Mouse (Mus musculus): ENCODE measurements at regions not wholly inside any gene's neighbourhood (a gene's known extent, or its start where the extent isn't known, plus 50 kb on each side); places are given as distances from the start of the nearest gene placed in this dataset.
A peak's percentile ranks its signal among the peaks of the same experiment; 100 is the strongest.

GRCm38 (mm10) chr8:87268159-87268558 is 204.2 kb downstream of the Cbln1 start:
- no peaks in the 10 kb centered on the region for H3K36me3 ChIP-seq (replicated peaks)
- DNase-seq (ENCODE audit: extremely low spot score, low spot score), result no peak
- no peak overlapping the region for H3K27ac ChIP-seq
- H3K9me3 ChIP-seq, result no peaks in the 10 kb centered on the region
- H3K4me1 ChIP-seq, result peaks cover 13% of the 10 kb centered on the region
- no peak overlapping the region for H3K4me3 ChIP-seq
- peaks cover 28% of the 10 kb centered on the region for H3K27me3 ChIP-seq (ENCODE audit: poor library complexity, severe bottlenecking)

GRCm38 (mm10) chr8:87264999-87265398 is 207.4 kb downstream of the Cbln1 start:
- no peak for DNase-seq (ENCODE audit: extremely low spot score, low spot score)
- 7% methylated on average over 2 of the region's 2 CpGs for WGBS
- Histone ChIP-seq H3K36me3 (replicated peaks) (no peaks in the 10 kb centered on the region), H3K9me3 (no peaks in the 10 kb centered on the region), H3K27me3 (ENCODE audit: poor library complexity, severe bottlenecking) (peaks cover 30% of the 10 kb centered on the region), H3K4me3 (no peak overlapping the region), H3K4me1 (peaks cover 13% of the 10 kb centered on the region), H3K27ac (0 out of 2 replicates have a peak overlapping the region, but pooled peaks have one; percentile 20)

GRCm38 (mm10) chr8:87260305-87260704 is 212.1 kb downstream of the Cbln1 start:
- H3K4me3 ChIP-seq, result no peak overlapping the region
- peaks cover 14% of the 10 kb centered on the region for H3K4me1 ChIP-seq
- 0 out of 2 replicates have a peak, but pooled peaks cover 6% of the 10 kb centered on the region for H3K27me3 ChIP-seq (ENCODE audit: poor library complexity, severe bottlenecking)
- no peaks in the 10 kb centered on the region for H3K36me3 ChIP-seq (replicated peaks)
- DNase-seq (ENCODE audit: extremely low spot score, low spot score), result no peak
- no peak overlapping the region for H3K27ac ChIP-seq
- no peaks in the 10 kb centered on the region for H3K9me3 ChIP-seq
- WGBS, result 96% methylated on average over 2 of the region's 2 CpGs

DNA sequence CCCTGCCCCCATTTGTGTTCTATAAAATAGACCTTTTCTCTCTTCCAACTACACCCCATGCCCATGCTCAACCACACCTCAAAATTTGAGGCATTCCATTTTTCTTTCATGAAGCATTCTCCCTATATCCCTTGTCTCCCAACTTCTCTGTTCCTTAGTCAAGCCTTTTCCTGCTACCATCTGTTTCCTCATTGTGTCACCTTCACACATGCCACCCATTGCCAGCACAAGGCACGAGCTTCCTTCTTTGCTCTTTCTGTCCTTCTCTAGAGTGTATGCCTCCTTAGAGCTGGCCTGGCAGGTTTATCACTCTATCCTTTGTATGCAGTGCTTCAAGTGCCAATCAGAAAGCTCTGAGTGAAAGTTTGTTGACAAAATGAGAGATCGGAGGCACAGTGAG is 229.7 kb downstream of the Cbln1 start:
- Histone ChIP-seq H3K27ac (no peak overlapping the region), H3K4me3 (no peak overlapping the region), H3K27me3 (ENCODE audit: poor library complexity, severe bottlenecking) (no peaks in the 10 kb centered on the region), H3K36me3 (replicated peaks) (no peaks in the 10 kb centered on the region), H3K9me3 (no peaks in the 10 kb centered on the region), H3K4me1 (peaks cover 1% of the 10 kb centered on the region)
- WGBS, result 86% methylated on average over 2 of the region's 2 CpGs
- no peak for DNase-seq (ENCODE audit: extremely low spot score, low spot score)

DNA sequence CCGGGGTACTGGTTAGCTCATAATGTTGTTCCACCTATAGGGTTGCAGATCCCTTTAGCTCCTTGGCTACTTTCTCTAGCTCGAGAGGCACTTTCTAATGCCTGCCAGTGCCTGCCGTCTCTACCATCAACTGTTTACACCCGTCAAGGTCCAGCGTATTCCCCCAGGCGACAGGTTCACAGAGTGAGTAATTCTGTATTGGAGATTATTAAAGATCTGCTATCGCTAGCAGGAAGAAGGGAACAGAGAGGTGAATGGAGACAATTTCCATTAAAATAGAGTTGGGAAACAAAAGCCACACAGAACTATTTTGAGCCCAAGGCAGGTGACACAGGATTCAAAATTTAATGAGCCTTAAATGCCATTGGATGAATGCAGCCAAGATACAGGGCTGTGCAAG is 235.2 kb downstream of the Cbln1 start:
- Histone ChIP-seq H3K4me3 (no peak overlapping the region), H3K36me3 (replicated peaks) (no peaks in the 10 kb centered on the region), H3K27ac (no peak overlapping the region), H3K9me3 (no peaks in the 10 kb centered on the region), H3K4me1 (peaks cover 53% of the 10 kb centered on the region), H3K27me3 (ENCODE audit: poor library complexity, severe bottlenecking) (peaks cover 13% of the 10 kb centered on the region; the same call in 1 of the 2 replicates)
- DNase-seq (ENCODE audit: extremely low spot score, low spot score), result no peak
- WGBS, result 51% methylated on average over 7 of the region's 7 CpGs

DNA sequence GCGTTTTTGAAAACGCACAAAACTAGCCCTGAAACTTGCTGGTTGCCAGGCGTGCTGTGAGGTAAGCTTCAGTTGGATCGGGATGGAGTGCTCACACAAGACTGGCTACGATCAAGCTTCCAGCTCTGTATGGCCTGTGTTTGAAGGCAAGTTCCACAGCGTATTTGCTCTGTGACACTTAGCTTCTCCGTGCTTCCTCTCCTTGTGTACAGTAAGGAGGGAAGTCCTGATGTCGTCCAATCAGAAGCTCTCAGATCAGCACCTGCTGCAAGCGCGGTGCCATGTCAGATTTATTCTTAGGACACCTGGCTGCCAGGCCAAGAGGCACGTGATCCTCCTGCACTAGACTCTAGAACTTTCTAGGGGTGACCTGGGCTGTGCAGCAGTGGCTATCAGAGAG is 236.0 kb downstream of the Cbln1 start:
- Histone ChIP-seq H3K4me1 (peaks cover 61% of the 10 kb centered on the region), H3K36me3 (replicated peaks) (no peaks in the 10 kb centered on the region), H3K27me3 (ENCODE audit: poor library complexity, severe bottlenecking) (peaks cover 13% of the 10 kb centered on the region; the same call in 1 of the 2 replicates), H3K27ac (peak overlapping the region; percentile 58; the same call in 1 of the 2 replicates), H3K4me3 (no peak overlapping the region), H3K9me3 (no peaks in the 10 kb centered on the region)
- DNase-seq (ENCODE audit: extremely low spot score, low spot score), result no peak
- 88% methylated on average over 11 of the region's 11 CpGs for WGBS

- Histone ChIP-seq H3K27me3 (ENCODE audit: poor library complexity, severe bottlenecking) (peaks cover 13% of the 10 kb centered on the region; the same call in 1 of the 2 replicates), H3K36me3 (replicated peaks) (no peaks in the 10 kb centered on the region), H3K4me3 (no peak overlapping the region), H3K9me3 (no peaks in the 10 kb centered on the region), H3K27ac (no peak overlapping the region), H3K4me1 (peaks cover 70% of the 10 kb centered on the region)
- DNase-seq (ENCODE audit: extremely low spot score, low spot score), result no peak
- 68% methylated on average over 18 of the region's 18 CpGs for WGBS
These were observed 236.9 kb downstream of the Cbln1 start for GRCm38 (mm10) chr8:87235341-87236075.

- Histone ChIP-seq H3K36me3 (replicated peaks) (no peaks in the 10 kb centered on the region), H3K9me3 (no peaks in the 10 kb centered on the region), H3K27ac (peak overlapping the region; percentile 63; the same call in 1 of the 2 replicates), H3K4me3 (no peak overlapping the region), H3K27me3 (ENCODE audit: poor library complexity, severe bottlenecking) (peaks cover 13% of the 10 kb centered on the region; the same call in 1 of the 2 replicates), H3K4me1 (peaks cover 75% of the 10 kb centered on the region)
- DNase-seq (ENCODE audit: extremely low spot score, low spot score), result peak; percentile 18
- WGBS, result 79% methylated on average over 5 of the region's 5 CpGs
These were observed 238.1 kb downstream of the Cbln1 start for GRCm38 (mm10) chr8:87234336-87234735.

DNA sequence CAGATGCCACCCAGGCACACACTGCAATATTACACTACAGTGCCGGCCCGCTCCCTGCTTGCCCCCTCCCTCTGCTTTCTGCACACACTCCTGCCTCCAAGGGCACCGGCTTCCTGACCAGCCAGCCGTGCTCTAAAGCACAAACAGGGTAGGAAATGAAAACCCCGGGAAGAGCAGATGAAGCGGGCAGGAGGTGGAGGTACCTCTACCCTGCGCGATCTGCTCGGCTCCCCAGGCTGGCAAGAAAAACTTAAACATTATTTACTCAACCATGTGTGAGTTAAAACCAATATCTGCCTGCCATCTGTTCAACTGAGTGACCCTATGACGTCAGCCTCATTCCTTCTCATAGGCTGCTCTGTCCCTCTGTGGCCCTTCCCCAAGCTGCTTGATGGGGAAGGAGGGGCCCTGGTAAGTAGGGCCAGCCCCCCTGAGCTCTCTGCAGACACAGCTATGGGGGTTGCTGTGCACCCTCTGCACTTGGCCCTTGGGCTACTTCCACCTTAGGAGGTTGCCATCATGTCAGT is 238.5 kb downstream of the Cbln1 start:
- H3K4me3 ChIP-seq, result no peak overlapping the region
- H3K4me1 ChIP-seq, result peaks cover 75% of the 10 kb centered on the region
- no peaks in the 10 kb centered on the region for H3K9me3 ChIP-seq
- H3K27me3 ChIP-seq (ENCODE audit: poor library complexity, severe bottlenecking), result peaks cover 13% of the 10 kb centered on the region; the same call in 1 of the 2 replicates
- 55% methylated on average over 10 of the region's 10 CpGs for WGBS
- H3K27ac ChIP-seq, result peak overlapping the region; percentile 63; the same call in 1 of the 2 replicates
- H3K36me3 ChIP-seq (replicated peaks), result no peaks in the 10 kb centered on the region
- no peak for DNase-seq (ENCODE audit: extremely low spot score, low spot score)

- Histone ChIP-seq H3K4me1 (peaks cover 67% of the 10 kb centered on the region), H3K4me3 (no peak overlapping the region), H3K36me3 (replicated peaks) (no peaks in the 10 kb centered on the region), H3K27me3 (ENCODE audit: poor library complexity, severe bottlenecking) (peaks cover 13% of the 10 kb centered on the region; the same call in 1 of the 2 replicates), H3K9me3 (no peaks in the 10 kb centered on the region), H3K27ac (no peak overlapping the region)
- WGBS, result 38% methylated on average over 4 of the region's 4 CpGs
- DNase-seq (ENCODE audit: extremely low spot score, low spot score), result no peak
These were observed 240.6 kb downstream of the Cbln1 start for GRCm38 (mm10) chr8:87231762-87232161.

DNA sequence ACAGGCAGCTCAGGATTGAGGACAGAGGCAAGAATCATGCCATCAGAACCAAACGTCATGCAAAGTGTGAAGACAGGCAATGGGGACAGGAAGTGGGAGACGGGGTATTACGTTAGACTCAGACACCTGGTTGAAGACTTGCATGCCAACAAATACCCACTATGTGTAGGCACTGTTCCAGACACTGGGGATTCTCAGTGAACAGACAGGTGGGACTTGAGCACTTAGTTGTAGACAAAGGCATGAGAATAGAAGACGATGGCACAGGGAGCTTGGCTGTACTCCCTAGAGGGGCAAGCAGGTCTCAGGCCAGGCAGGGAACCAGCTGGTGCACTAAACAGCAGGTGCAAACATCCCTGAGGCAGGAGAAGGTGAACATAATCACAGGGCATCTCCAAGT is 242.3 kb downstream of the Cbln1 start:
- H3K36me3 ChIP-seq (replicated peaks), result no peaks in the 10 kb centered on the region
- H3K4me1 ChIP-seq, result peaks cover 61% of the 10 kb centered on the region
- H3K9me3 ChIP-seq, result no peaks in the 10 kb centered on the region
- peaks cover 4% of the 10 kb centered on the region; the same call in 1 of the 2 replicates for H3K27me3 ChIP-seq (ENCODE audit: poor library complexity, severe bottlenecking)
- H3K27ac ChIP-seq, result no peak overlapping the region
- no peak overlapping the region for H3K4me3 ChIP-seq
- no peak for DNase-seq (ENCODE audit: extremely low spot score, low spot score)
- WGBS, result 91% methylated on average over 4 of the region's 4 CpGs

- H3K36me3 ChIP-seq (replicated peaks), result no peaks in the 10 kb centered on the region
- H3K27me3 ChIP-seq (ENCODE audit: poor library complexity, severe bottlenecking), result no peaks in the 10 kb centered on the region
- H3K4me3 ChIP-seq, result no peak overlapping the region
- WGBS, result 91% methylated on average over 6 of the region's 6 CpGs
- peaks cover 52% of the 10 kb centered on the region for H3K4me1 ChIP-seq
- no peak for DNase-seq (ENCODE audit: extremely low spot score, low spot score)
- no peak overlapping the region for H3K27ac ChIP-seq
- no peaks in the 10 kb centered on the region for H3K9me3 ChIP-seq
These were observed 243.2 kb downstream of the Cbln1 start for GRCm38 (mm10) chr8:87229182-87229581.

GRCm38 (mm10) chr8:87228777-87229176 is 243.6 kb downstream of the Cbln1 start:
- DNase-seq (ENCODE audit: extremely low spot score, low spot score), result no peak
- Histone ChIP-seq H3K9me3 (no peaks in the 10 kb centered on the region), H3K27me3 (ENCODE audit: poor library complexity, severe bottlenecking) (no peaks in the 10 kb centered on the region), H3K4me1 (peaks cover 48% of the 10 kb centered on the region), H3K4me3 (no peak overlapping the region), H3K27ac (no peak overlapping the region), H3K36me3 (replicated peaks) (no peaks in the 10 kb centered on the region)
- 91% methylated on average over 6 of the region's 6 CpGs for WGBS
